Mouse (Mus musculus) effector memory CD4-positive, alpha-beta T cell, adult 7 months (primary cell): ENCODE data around the gene St3gal3. TPM values are rescaled to one million over a fixed set of nuclear protein-coding genes. Genes with fewer than 3 reads are reported as not detected.

ENCODE experiments used
- polyA plus RNA-seq: library from polyadenylated mRNA; unstranded; fragments of 100-300 nt; shearing (Covaris generic); gene quantifications from one replicate; pipeline ENCODE4 v1.2.1, GENCODE M21; 2017

The St3gal3 gene
- 2.9 TPM for polyA plus RNA-seq

DNA sequence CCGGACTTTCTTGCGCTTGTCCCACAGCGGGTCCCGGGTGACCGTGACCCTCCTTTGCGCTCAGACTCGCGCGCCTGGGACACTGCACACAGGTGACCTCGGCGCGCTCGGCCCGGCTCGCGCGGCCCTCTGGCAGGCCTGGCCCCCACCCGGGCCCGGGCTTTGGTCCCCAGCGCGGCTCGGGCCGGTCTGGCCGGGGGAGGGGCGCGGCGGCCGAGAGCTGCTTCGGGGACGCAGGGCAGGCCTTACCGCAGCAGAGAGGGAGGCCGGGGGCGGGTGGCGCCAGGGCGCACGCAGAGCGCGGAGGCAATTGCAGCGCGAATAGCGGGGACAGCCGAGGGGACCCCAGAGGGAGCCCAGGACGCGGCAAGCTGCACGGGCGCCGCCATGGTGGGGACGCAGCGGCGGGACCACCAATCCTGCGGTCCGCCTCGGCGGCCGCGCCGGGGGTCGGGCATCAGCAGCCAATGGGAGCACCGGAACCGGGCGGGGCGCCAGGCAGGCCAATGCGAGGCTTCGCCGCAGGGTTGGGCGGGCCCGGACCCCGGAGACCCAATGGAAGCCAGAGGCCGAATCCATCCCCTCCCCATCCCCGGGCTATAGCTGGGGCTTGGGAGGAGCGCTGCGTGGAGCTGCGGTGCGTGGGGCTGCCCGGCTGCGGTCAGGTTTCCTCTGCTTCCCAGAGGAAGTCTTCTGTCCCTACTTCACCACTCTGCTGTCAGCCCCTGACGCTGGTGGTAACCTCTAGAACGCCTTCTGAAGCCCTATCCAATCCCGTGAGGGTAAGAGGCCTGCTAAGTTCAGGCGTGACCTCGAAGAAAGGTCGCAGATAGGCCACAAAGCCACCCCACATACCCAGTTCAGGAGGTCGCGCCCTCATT, at the start of gene St3gal3:
TSS of gene St3gal3 (minus strand) at position 430 of the 881 bp plus-strand sequence.

DNA sequence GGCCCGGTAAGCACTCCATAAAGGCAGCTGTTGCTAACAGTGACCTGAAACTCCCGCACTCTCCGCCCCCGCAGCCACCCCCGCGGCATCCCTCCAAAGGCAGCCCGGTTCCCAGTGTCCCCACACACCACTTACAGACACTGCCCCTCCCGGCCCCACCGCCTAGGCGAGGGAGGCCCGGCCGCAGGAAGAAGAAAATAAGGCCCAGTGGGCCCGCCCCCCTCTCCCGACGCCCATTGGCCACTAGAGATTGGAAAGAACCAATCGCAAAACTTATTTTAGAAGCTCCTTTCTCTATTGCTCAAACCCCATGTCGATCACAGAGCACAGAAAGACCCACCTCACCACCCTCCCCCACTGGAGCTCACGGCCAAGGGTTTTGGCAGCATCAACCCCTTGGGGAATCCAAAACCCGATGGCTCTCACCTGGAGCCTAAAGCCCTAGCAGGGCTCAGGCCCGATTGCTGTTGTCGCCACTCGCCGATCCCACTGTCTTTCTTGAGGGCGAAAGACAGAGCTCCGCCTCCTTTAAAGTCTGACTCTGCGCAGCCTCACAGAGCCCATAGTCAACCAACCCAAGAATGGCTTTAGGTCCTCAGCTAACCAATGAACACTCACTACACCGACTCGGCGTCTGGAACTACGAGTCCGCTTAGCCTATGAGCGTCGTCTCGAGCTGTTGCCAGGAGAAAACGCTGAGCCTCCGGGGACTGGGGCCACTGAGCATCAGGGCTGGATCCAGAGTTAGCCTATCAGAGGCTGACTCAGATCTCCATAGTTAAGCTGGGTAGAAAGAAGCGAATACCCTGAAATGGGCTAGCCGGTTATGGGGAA, 45.0 kb upstream of the St3gal3 start, which contains the start of gene Kdm4a:
TSS of gene Kdm4a (minus strand) at position 577 of the 834 bp plus-strand sequence.

DNA sequence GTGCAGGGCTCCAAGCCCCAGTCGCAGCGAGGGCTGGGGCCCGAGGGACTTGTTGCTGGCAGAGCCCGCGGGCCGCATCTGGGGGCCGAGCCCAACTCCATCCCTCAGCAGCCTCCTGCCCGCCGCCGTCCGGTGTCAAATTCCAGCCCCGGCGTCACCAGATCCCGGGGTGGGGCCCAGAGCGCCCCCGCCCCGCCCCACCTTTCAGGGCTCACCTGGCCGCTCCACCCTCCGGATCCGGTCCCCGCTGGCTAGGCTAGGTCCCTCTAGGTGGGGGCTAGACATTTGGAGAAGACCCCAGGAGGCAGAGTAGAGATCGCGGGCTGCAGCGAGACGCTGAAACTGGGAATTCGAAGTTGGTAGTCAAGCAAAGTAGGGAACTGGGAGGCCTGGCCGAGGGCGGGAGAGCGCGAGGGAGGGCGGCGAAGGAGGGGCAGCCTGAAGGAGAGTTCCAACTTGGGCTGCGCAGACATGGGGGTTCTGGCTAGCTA, 205.3 kb downstream of the St3gal3 start, which contains the start of gene Artn:
TSS of gene Artn (minus strand) at position 373 of the 491 bp plus-strand sequence.

DNA sequence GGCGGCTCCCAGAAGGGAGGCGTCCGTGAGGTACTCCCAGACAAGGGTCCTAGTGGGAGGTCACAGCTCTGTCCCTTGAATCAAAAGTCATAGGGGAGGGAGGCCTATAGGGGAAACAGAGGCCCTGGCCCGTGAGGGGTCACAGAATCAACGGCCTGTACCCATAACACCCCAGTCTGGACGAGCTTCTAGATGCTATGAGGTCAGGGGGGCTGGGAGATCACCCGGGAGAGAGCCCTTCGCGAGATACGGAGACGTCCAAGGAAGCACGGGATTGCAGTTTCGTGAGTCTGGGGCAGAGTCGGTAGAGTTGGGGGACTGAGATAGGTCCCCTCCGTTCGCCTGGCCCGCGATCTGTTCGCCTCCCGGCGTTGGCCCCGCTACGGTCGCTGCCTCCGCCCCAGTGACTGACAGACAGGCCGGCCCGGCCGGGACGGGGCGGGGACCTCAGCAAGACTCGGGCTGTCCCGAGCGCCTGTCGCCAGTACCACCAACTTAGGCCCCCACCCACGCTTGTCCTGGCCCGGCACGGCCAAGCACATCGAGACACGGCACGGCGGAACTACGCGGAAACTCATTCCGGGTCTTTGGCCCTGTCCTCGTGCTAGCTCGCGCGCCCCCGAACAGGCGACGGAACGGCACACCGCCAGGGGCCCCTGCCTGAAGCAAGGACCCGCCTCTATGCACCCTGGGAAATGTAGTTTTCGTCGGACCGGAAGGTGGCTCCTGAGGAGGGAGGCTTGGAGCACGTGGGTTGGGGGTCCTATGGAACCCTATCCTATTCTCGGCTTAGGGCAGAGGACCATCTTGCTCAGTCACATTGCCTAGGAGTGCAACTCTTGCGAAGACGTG, 219.9 kb downstream of the St3gal3 start, which contains the start of gene Ipo13:
TSS of gene Ipo13 (minus strand) at position 409 of the 852 bp plus-strand sequence.

DNA sequence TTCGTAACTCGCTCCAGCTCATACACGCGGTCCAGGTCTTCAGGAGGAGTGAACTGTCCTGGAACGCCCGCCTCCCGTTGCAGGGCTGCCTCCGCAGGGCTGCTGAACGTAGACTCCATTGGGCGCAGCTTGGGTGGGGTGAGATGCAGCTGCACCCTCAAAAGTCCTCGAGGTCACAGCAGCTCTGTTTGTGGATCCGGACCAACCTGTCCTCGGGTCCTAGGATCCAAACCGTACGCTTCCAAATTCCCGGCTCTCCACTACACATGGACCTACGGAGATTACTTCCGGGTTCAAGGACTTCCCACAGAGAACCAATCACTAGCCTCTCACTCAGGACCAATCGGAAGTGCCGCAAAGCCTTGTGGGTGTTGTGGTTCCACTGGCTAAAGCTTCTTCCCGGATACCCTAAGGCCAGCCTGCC, 243.0 kb downstream of the St3gal3 start, which contains the start of gene Dph2:
TSS of gene Dph2 (minus strand) at position 295 of the 424 bp plus-strand sequence.

DNA sequence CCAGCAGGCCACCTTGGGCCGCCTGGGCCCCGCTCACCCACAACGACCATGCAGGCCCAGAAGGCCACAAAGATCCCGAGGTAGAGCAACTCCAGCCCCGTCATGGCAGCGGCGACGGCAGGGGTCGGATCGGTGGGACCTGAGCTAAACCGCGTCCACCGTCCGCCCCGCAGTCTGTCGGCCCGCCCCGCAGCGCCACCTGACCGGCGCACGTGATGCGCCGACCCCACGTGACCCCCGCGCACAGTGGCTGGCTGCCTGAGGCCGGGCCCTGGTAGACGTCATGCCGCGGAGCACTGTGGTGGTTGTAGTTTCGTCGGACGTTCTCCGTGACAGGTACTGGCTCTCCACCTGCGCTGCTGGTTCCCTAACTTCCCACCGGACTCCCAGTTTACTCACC, 247.6 kb downstream of the St3gal3 start, which contains the start of gene Atp6v0b:
TSS of gene Atp6v0b (minus strand) at position 201 of the 400 bp plus-strand sequence.

DNA sequence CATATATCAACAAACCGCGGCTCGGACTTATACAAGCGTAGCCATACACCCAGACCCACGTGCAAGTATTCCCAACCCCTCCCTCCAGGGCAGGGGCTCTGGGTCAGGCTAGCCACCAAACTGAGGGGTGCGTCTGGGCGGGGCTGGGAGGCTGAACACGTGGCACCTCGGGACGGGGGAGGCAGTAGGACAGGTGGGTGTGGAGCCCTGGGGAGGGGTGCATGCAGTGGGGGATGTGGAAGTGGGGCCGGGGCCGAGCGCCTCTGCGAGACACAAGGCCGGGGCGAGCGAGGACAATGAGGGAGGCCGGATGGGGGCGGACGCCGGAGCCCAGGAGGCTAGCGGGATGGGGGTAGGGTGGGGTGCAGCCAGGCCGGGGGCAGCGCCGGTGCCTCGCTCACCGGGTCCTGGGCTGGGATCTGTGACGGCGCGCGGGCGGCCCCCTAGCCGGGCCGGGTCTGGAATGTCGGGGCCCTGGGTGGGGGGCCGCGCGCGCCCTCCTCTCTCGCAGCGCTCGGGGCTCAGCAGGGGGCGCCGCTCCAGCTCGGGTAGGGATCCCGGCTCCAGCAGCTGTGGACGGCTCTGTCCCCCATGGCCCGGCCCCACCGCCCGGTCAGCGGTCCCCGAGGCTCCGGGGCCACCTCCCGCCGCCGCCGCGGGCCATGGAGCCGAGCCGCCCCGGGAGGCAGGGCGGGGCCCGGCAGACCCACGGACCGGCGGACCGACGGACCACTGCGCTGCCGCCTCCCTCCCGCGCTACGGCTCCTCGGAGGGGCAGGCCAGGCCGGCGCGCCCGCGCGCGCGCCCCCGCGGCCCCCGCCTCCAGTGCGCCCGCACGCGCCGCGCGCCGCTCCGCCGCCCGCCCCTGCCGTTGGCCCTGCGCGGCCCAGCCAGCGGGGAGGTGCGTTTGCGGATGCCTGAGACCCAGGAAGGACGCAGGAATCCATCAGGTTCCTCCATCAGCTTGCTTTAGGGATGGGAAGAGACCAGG, 251.7 kb downstream of the St3gal3 start, which contains the start of gene B4galt2:
TSS of gene B4galt2 (minus strand) at position 787 of the 991 bp plus-strand sequence.

Other genes with a start within 250 kb of the St3gal3 start
- 186 TPM for gene Atp6v0b, start 247.6 kb downstream of the St3gal3 start, polyA plus RNA-seq
- gene Dph2, start 242.9 kb downstream of the St3gal3 start, polyA plus RNA-seq, result 15.7 TPM
- 25.4 TPM for gene Ipo13, start 219.9 kb downstream of the St3gal3 start, polyA plus RNA-seq
- gene Artn, start 205.2 kb downstream of the St3gal3 start, polyA plus RNA-seq, result not detected
- gene Kdm4a, start 45.1 kb upstream of the St3gal3 start, polyA plus RNA-seq, result 9.8 TPM
- 0.71 TPM for gene Ptprf, start 156.5 kb upstream of the St3gal3 start, polyA plus RNA-seq